Mouse (Mus musculus) heart, embryonic 14.5 days (tissue): ENCODE measurements around the gene Tmod3. TPM values are rescaled to one million over a fixed set of nuclear protein-coding genes. Genes with fewer than 3 reads are reported as not detected.

Source experiments
- ATAC-seq: fragments of 200-750 bp; cut with Nextera tagmentation; 2 replicates; pipeline ENCODE4 v1.8.0; 2017; ENCODE audit warnings: low read depth, moderate TSS enrichment; ENCODE audit not compliant: insufficient number of reproducible peaks, insufficient read depth, low FRiP score
- H3K27ac ChIP-seq, 2 experiments: fragments of 200-500 bp in 1 of 2; fragments of 300-500 bp in 1 of 2; sonication (generic) in 1 of 2; replicated peaks in 1 of 2; 2 replicates each; pipeline ENCODE4 v1.5.1; 2012 to 2014; ENCODE audit warnings: low read depth in 2 of 2, low read length in 2 of 2, control low read depth in 1 of 2, mild to moderate bottlenecking in 1 of 2, mixed read lengths in 1 of 2; ENCODE audit not compliant: control insufficient read depth in 1 of 2, insufficient read depth in 1 of 2
- H3K27me3 ChIP-seq: fragments of 300-500 bp; sonication (generic); 2 replicates; pipeline ENCODE4 v1.6.1; 2014; ENCODE audit warnings: mild to moderate bottlenecking, low read length, control low read depth; ENCODE audit not compliant: control insufficient read depth, insufficient read depth
- H3K36me3 ChIP-seq: fragments of 300-500 bp; sonication (generic); 2 replicates; pipeline ENCODE4 v1.6.1; 2014; ENCODE audit warnings: mild to moderate bottlenecking, control low read depth, low read length, mixed read lengths; ENCODE audit not compliant: control insufficient read depth, insufficient read depth
- H3K4me1 ChIP-seq, 2 experiments: fragments of 200-500 bp in 1 of 2; fragments of 300-500 bp in 1 of 2; sonication (generic) in 1 of 2; 2 replicates each; pipeline ENCODE4 v1.6.1; 2012 to 2014; ENCODE audit warnings: low read length in 2 of 2, control low read depth in 1 of 2, mixed read lengths in 1 of 2; ENCODE audit not compliant: control insufficient read depth in 2 of 2, insufficient read depth in 2 of 2
- H3K4me2 ChIP-seq: fragments of 300-500 bp; sonication (generic); 2 replicates; pipeline ENCODE4 v1.6.1; 2014; ENCODE audit warnings: mild to moderate bottlenecking, low read length
- H3K4me3 ChIP-seq, 2 experiments: fragments of 200-500 bp in 1 of 2; fragments of 300-500 bp in 1 of 2; sonication (generic) in 1 of 2; 2 replicates each; pipeline ENCODE4 v1.5.1; 2012 to 2014; ENCODE audit warnings: low read length in 2 of 2, mild to moderate bottlenecking in 2 of 2, control low read depth in 1 of 2, low read depth in 1 of 2, moderate library complexity in 1 of 2; ENCODE audit not compliant: control insufficient read depth in 1 of 2, insufficient read depth in 1 of 2
- H3K9ac ChIP-seq: fragments of 300-500 bp; sonication (generic); 2 replicates; pipeline ENCODE4 v1.6.1; 2014; ENCODE audit warnings: mild to moderate bottlenecking, low read length
- H3K9me3 ChIP-seq: fragments of 300-500 bp; sonication (generic); 2 replicates; pipeline ENCODE4 v1.6.1; 2016; ENCODE audit warnings: low read length, control low read depth; ENCODE audit not compliant: control insufficient read depth
- WGBS: fragments of 180-500 bp; shearing (Covaris S2); extraction: QIAGEN DNeasy Blood & Tissue Kit; methylation state at CpG from one replicate; pipeline ENCODE4 v1.1.7; 2014; 5-methylcytosine and 5-hydroxymethylcytosine counted together
- polyA plus RNA-seq: library from polyadenylated mRNA; unstranded; fragments of >200 nt; fragmentation: Nextera tagmentation; extraction: Ambion mirVana; gene quantifications from 2 replicates; pipeline ENCODE4 v1.2.1, GENCODE M21; 2014

The Tmod3 gene
- polyA plus RNA-seq, 1 experiment from 2014 or later = 75.0 TPM

- Histone ChIP-seq H3K9ac (no peak overlapping the region), H3K4me1 (no peaks in the 10 kb centered on the region), H3K27me3 (no peaks in the 10 kb centered on the region), H3K27ac (no peak overlapping the region), H3K4me3 (no peak overlapping the region), H3K9me3 (0 out of 2 replicates have a peak, but pooled peaks cover 2% of the 10 kb centered on the region), H3K4me2 (no peak overlapping the region), H3K36me3 (no peaks in the 10 kb centered on the region)
- 81% methylated on average over 5 of the region's 5 CpGs for WGBS
- no peak for ATAC-seq
Measured at GRCm38 (mm10) chr9:75593481-75593880, 34.0 kb upstream of the Tmod3 start.

GRCm38 (mm10) chr9:75589850-75590790 lies 30.7 kb upstream of the Tmod3 start:
- Histone ChIP-seq H3K36me3 (no peaks in the 10 kb centered on the region), H3K4me3 (no peak overlapping the region), H3K9ac (no peak overlapping the region), H3K27ac (no peak overlapping the region), H3K9me3 (0 out of 2 replicates have a peak, but pooled peaks cover 2% of the 10 kb centered on the region), H3K4me2 (no peak overlapping the region), H3K4me1 (no peaks in the 10 kb centered on the region), H3K27me3 (no peaks in the 10 kb centered on the region)
- WGBS = 75% methylated on average over 15 of the region's 15 CpGs
- no peak for ATAC-seq

- Histone ChIP-seq H3K27me3 (no peaks in the 10 kb centered on the region), H3K27ac (no peak overlapping the region), H3K4me3 (no peak overlapping the region), H3K36me3 (no peaks in the 10 kb centered on the region), H3K9me3 (no peaks in the 10 kb centered on the region), H3K4me1 (no peaks in the 10 kb centered on the region; a peak in 2 of 4 replicates), H3K9ac (no peak overlapping the region), H3K4me2 (no peak overlapping the region)
- ATAC-seq = no peak
- WGBS = 49% methylated on average over 7 of the region's 7 CpGs
Measured at GRCm38 (mm10) chr9:75581694-75582350, 22.4 kb upstream of the Tmod3 start.

- no peaks in the 10 kb centered on the region for H3K9me3 ChIP-seq
- H3K27me3 ChIP-seq = no peaks in the 10 kb centered on the region
- H3K9ac ChIP-seq = no peak overlapping the region
- no peak for ATAC-seq
- WGBS = 73% methylated on average over 6 of the region's 6 CpGs
- no peak overlapping the region for H3K4me3 ChIP-seq
- H3K4me2 ChIP-seq = no peak overlapping the region
- no peak overlapping the region for H3K27ac ChIP-seq
- no peaks in the 10 kb centered on the region; a peak in 2 of 4 replicates for H3K4me1 ChIP-seq
- H3K36me3 ChIP-seq = no peaks in the 10 kb centered on the region
Measured at GRCm38 (mm10) chr9:75579321-75579720, 19.9 kb upstream of the Tmod3 start.

DNA sequence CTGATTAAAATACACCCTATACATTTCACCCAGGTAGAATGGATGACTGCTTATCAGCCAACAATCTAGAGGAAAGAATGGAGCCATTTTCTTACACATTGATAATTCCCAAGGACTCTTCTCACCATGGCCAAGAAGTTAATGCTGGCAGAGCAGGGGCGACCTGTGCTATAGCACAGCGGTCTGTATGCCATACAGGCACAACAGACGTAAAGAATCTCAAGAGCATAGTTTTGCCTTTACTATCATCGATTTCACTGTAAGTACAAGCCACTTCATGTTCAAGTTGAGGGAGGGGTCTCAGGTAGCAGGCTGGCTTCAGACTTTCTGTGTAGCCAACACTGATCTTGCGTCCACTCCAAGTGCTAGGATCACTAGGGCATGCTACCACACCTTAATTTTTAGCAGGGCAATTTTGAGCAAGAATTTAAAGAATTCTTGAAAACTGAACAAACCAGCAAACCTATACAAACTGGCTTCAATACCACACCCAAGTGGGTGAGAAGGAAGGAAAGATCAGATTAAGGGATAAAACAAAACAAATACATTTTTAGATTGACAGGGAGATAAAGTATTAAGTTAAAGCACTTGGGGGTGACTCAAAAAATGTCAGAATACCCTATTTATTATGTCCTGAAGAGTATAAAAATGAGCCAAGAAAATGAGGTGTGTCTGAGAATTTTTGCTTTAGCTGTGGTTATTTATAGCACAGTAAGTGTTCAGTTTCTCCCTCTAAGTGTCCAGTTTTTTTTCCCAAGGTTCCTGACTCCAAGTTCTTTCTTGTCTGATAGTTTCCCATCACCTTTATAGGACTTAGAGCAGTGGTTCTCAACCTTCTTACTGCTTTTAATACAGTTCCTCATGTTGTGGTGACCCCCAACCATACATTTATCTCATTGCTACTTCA lies 11.8 kb upstream of the Tmod3 start:
- Histone ChIP-seq H3K4me1 (no peaks in the 10 kb centered on the region), H3K36me3 (no peaks in the 10 kb centered on the region), H3K4me2 (no peak overlapping the region), H3K27ac (no peak overlapping the region), H3K9me3 (no peaks in the 10 kb centered on the region), H3K4me3 (no peak overlapping the region), H3K9ac (no peak overlapping the region), H3K27me3 (no peaks in the 10 kb centered on the region)
- ATAC-seq = no peak
- WGBS = 87% methylated on average over 5 of the region's 5 CpGs

DNA sequence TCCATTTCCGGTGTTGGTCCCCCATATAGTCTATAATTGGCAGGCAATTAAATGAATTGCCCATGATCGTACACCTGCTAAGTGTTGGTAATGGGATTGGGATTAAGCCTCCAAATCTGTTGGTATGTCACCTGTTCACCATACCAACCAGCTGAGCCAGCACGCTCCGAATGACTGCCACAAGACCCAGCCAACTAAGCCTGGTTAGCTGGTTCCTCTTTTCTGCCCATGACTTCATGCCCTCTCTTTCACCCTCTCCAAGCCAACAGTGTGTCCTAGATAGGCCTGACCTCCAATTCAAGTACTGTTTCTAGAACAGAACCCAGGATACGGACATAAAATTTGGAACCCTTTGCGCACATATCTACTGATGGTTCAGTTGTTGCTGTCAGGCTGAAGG lies 8.9 kb upstream of the Tmod3 start:
- no peak for ATAC-seq
- no peak overlapping the region for H3K27ac ChIP-seq
- H3K4me3 ChIP-seq = no peak overlapping the region
- H3K27me3 ChIP-seq = no peaks in the 10 kb centered on the region
- no peak overlapping the region for H3K4me2 ChIP-seq
- H3K9me3 ChIP-seq = no peaks in the 10 kb centered on the region
- H3K36me3 ChIP-seq = no peaks in the 10 kb centered on the region
- 93% methylated on average over 6 of the region's 6 CpGs for WGBS
- H3K4me1 ChIP-seq = no peaks in the 10 kb centered on the region
- H3K9ac ChIP-seq = no peak overlapping the region

- no peak for ATAC-seq
Measured at GRCm38 (mm10) chr9:75564892-75565291, 5.4 kb upstream of the Tmod3 start.

More at GRCm38 (mm10) chr9:75564892-75565291, 5.4 kb upstream of the Tmod3 start:
- Histone ChIP-seq H3K4me2 (no peak overlapping the region), H3K27ac (no peak overlapping the region), H3K4me3 (no peak overlapping the region), H3K27me3 (no peaks in the 10 kb centered on the region), H3K4me1 (no peaks in the 10 kb centered on the region), H3K9ac (no peak overlapping the region), H3K36me3 (no peaks in the 10 kb centered on the region), H3K9me3 (no peaks in the 10 kb centered on the region)
- 84% methylated on average over 6 of the region's 6 CpGs for WGBS
